Mouse (Mus musculus): Measurements from ENCODE around the gene Inpp5d.
"Not testable (repeated sequence)": the region's sequence is repeated elsewhere in the genome, so short reads cannot be mapped to it uniquely, and the experiment has no call there.

The Inpp5d gene

DNA sequence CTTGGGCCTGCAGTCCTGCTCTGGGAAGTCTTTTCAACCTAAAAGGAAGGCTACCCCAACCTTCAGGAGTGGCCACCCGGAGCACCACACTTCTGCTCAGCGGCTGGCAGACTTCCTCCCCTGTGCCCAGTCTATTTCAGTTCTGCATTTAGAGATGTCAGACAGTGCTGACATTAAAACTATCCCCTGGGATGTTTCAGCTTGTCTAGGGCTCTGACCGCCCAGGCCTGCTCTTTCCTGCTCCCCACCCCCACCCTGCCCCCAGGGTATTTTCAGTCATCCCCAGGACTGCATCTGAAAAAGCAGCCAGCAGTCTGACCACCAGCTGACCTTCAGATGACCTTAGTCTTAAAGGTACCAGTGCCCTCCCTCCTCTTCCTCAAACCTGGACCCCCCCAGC is 38.0 kb downstream of the Inpp5d start:
- in situ Hi-C loops (cut with MseI, MboI), result no loop called here

DNA sequence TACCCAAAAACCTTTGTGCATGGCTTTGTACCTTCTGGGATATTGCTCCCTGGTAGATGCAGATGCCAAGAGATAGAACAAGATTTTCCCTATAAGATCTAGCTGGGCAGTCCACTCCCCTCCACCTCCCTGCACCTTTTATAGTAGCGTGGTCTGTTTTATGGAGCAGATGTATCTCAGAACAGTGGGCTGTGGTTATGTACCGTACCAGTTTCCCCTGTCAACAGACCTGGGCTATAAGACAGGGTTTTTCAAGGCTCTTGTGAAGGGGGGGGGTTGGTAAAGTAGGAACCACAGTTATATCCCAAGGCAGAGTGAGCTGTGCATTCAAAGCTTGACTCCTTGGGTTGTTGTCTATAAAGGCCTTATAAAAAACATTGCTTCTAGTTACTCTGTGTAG is 38.4 kb downstream of the Inpp5d start:
- in situ Hi-C loops (cut with MseI, MboI), result no loop called here

DNA sequence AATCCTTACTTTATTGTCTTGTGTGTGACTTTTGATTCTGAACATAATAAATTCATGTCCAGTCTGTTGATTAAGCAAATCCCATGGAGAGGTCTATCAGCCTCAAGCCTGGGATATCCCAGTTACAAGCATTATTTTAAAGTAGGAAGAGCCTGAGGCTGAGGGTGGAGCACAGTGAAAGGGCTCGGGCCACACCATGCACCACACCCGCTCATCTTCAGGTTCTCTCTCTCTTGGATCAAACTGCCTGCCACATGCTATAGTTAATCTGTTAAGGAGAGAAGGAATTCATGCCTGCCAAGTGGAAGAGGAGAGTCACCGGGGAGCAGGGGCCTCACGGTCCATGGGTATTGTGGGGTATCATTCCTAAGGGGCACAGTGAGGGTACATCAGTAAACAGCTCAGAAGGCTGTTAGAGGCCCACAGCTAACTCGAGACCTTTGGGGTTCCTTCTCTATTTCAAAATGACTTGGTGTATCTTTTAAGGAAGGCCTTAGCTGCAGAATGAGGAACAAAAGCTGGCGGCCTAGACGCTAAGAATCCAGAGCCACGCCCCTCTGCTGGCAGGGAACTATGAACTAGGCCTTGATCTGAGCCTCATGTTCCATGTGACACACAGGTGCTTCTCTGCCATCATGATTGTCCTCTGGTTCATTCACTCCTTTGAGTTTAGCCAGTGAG is 39.0 kb downstream of the Inpp5d start:
- in situ Hi-C loops (cut with MseI, MboI), result no loop called here

DNA sequence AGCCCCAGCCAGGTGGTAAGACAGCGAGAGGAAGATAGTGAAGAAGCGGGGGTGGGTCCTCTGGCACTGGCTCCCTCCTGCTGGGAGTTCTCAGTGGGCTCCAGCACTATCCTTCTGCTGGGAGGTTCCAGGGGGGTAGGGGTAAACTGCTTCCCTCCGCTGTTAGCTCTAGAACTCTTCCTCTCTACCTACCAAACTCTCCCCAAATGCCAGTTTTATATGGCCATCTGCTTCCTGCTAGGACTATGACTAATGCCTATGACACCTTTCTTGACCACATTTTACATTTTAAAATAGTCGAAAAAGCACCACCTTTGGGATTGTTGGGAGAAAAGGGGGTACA is 39.5 kb downstream of the Inpp5d start:
- in situ Hi-C loops (cut with MseI, MboI), result no loop called here

DNA sequence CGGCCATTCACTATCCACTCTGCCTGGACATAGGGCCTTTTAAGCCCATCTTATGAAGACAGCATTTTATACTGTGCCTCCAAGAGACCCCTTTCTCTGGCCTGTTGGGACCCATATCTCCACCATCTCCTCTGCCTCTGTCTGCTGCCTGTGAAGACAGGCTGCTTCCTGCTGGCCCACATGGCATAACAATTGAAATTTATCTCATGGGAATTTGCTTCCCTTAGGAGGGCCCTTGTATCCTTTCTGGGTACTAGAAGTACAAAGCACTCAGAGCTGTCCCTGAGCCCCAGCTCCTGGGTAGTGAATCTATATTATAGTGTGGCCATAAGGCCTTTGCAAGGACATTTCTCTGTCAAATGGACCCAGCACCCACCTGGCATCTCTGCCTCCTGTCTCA is 40.6 kb downstream of the Inpp5d start:
- in situ Hi-C loops (cut with MseI, MboI), result no loop called here

DNA sequence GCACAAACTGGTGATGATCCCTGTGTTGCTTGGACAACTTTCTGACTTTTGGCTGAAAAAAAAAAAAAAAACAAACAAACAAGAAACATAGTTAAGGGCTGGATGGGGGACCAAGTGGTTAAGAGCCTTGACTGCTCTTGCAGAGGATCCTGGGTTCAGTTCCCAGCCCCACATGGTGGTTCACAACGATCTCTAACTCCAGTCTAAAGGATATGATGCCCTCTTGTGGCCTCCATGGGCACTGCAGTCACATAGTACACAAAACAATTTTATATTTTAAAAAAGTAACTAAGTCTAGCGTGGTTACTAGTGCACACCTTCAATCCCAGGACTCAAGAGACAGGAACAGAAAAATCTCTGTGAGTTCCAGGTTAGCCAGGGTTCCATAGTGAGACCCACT is 43.9 kb downstream of the Inpp5d start:
- in situ Hi-C loops (cut with MseI, MboI), result no loop called here

DNA sequence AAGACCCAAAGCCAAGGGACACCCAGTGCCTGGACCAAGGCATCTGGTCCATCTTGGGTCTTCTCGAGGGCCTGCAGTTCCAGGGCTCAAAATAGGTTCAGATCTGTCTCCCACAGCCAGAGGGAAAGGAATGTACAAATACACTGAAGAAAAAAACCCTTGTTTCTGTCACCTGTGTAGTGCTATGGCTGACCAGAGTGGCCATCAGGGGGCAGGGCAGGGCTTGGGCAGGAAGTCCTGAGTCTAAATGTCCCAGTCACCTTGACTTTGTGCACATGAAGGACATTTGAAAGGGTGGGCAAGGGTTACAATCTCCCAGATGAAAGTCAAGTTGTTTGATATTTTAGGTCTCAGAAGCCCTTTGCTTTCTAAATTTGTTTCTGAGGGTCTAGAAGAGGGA is 46.9 kb downstream of the Inpp5d start:
- in situ Hi-C loops (cut with MseI, MboI), result no loop called here

DNA sequence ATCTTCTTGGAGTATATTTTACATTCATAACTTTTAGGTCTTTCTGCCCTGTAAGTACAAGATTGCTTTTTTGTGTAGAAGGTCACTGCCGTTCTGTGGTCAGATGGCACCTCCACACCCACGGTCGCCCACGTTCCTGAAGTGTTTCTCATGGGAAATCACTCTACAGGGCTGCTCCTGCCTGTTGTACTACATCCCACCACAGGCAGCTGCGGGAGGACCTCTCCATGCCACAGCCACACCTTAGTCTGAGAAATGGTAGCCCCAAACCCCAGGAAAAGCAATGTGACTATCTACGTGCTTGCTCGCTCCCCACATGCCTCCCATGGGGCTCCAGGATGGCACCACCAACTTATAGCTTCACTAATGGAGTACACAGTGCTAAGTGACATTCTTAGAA is 48.2 kb downstream of the Inpp5d start:
- in situ Hi-C loops (cut with MseI, MboI), result no loop called here

DNA sequence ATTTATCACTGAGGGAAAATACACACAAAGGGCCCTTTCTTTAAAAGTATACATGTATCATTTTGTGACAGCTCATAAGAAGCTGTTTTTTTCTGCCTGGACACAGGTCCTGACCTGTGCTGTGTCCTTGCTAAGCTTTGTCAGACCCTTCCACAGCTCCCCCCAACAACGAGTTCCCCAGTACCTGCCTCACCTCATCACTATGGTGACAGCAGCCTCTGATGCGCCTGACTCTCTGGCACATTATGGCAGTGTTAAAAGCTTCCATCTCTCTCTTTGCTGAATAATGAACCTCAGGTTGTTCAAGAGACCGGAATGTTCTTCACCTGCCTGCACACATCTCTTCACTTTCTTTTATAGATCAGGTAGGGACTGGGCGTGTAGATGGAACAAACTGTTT is 51.4 kb downstream of the Inpp5d start:
- in situ Hi-C loops (cut with MseI, MboI), result no loop called here

DNA sequence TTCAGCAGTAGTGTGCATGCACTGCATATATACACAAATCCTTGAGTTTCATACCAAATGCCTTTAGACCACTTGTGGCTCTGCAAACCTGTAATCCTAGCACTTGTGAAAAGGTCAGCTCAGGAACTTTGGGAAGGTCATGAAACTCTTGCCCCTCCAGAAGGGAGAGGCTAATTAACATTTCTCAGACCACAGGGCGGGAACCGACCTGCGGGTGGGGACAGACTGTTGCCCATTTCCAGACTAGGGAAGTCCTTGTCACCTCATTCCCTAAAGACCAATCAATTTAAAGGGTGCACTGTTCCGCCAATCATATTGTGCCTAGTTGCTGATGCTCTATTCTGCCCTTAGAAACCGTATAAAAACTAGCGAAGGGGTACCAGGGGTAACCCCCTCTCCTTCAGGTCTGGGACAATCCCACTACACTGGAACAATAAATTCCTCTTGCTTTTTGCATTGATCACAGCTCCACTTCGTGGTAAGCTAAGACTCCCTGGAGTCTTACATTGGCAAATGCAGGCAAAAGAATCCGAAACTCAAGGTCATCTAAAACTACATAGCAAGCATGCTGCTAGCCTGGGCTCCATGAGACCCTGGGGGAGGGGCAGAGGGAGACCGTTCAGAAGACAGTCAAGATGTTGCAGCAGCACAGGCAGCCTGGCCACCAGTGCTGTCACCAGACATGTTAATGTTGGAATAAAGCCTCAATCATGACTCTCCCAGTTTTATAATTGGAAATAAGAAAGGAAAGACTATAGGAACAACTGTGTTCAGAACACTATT is 53.9 kb downstream of the Inpp5d start:
- in situ Hi-C loops (cut with MseI, MboI), result no loop called here

DNA sequence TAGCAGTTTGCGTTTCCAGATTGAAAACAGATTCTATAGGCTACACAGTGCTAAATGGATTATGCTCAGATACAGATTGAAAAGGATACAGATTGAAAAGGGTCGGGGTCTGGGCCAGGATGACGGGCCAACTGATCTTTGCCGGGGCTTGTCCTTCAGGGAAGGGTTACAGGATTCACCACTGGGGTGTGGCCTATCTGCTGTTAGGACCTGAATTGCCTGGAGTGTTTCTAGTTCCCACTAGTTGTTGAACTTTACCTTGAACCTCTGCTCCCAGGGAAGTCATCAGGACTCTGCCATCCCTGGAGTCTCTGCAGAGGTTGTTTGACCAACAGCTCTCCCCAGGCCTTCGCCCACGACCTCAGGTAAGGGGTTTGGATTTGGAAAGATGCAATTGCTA is 55.9 kb downstream of the Inpp5d start:
- in situ Hi-C loops (cut with MseI, MboI), result no loop called here

DNA sequence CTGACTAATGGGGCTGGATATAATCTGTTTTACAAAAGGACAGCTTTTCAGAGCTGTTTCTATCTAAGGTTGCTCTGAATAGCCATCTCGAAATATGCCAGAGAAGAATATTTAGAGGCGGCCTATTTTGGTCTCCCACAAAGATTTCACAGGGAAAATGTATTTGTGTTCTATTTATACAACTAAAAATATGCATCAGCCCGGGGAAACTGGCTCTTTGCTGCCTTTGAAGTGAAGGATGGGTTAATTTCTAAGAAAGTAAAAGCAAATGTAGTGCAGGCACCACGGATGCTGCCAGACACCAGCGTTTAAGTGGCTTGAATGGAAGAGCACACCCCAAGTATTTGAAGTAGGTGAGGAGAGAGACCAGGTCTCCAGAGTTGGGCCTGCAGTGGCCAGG is 59.0 kb downstream of the Inpp5d start:
- in situ Hi-C loops (cut with MseI, MboI), result no loop called here

DNA sequence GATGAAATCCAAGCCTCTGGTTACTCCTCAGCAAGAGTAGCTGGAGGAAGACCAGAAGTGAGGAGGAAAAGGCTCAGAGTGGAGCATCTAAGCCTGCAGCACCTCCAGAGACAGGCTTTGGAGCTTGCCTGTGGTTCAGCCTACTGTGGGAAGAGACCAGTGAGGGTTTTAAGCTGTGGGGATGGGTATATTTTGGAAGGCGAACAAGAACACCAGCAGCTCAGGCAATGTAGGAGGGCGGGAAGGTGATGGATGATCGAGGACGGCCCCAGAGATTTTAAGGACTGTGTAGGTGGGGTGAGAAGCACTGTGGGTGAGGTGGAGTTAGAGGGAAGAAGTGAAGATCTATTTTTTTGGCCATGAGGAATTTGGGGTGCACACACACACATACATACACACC is 60.8 kb downstream of the Inpp5d start:
- in situ Hi-C loops (cut with MseI, MboI), result no loop called here

DNA sequence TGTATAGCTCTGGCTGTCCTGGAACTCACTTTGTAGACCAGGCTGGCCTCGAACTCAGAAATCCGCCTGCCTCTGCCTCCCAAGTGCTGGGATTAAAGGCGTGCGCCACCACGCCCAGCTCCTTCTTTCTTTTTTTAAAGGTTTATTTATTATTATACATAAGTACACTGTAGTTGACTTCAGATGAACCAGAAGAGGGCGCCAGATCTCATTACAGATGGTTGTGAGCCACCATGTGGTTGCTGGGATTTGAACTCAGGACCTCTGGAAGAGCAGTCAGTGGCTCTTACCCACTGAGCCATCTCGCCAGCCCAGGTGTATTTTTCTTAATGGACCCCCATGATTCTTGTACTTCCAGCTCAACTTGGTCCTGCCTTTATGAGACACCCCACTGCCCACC is 62.4 kb downstream of the Inpp5d start:
- in situ Hi-C loops (cut with MseI, MboI), result not testable (repeated sequence)

DNA sequence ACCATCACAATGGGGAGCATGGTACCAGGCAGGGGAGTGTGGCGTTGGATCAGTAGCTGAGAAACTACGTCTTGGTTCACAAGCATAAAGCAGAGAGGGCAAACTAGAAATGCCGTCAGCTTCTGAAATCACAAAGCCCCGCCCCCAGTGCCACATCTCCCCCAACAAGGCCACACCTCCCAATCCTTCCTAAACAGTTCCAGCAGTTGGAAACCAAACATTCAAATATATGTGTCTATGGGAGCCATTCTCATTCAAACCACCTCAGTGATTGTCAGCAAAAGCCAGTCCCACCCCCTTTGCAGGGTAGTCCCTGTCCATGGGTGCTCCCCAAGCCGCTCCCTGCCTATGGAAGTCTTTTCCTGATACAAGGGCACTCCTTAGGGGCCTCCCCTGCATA is 64.0 kb downstream of the Inpp5d start:
- in situ Hi-C loops (cut with MseI, MboI), result no loop called here

DNA sequence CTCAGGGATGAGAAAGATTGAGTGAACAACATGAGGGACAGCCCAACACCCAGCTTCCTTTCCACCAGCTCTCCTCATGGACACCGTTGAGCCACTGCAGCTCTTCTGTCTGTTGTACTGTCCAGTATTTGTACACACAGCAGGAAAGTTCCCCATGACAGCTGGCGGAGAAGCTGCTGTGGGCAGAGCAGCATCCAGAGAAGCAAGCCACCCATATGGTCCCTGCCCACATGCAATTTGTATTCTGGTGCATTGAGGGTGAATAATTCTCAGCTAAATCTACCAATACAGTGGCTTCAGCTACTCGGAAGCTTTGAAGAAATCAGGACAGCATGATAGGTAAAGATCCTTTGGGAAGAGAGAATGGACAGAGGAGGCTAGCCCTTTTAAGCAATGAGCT is 64.7 kb downstream of the Inpp5d start:
- in situ Hi-C loops (cut with MseI, MboI), result no loop called here

DNA sequence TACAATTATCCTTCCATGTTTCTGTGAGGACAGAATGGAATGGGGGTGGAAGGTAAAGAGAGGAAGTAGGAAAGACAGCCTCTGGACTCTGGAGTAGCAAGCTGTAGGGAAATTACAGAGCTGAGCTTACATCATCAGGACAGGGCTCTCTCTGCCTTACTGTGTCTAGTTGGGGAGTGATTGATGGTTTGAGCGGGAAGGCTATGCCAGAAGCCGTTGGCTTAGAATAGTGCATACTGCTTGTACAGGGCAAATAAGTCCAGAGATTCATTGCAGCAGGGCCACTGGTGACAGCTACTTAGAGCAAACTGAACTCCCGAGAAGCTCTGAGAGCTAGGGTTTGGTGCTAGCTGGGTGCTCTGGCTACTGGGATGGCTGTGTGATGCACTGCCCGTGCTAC is 66.2 kb downstream of the Inpp5d start:
- in situ Hi-C loops (cut with MseI, MboI), result no loop called here

DNA sequence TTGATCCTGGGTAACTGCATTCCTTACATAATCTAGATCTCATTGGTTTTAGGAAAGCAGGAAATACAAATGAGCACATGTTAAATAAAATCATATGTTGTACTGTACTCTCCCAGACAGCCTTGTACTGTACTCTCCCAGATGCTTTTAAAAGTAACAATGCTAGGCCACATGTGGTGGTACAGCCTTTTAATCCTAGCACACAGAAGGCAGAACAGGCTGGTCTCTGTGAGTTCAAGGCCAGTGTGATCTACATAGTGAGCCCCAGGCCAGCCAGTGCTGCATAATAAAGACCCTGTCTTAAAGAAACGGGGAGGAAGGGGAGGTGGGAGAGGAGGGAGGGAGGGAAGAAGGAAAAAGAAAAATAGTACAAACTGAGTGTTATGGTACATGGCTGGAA is 66.9 kb downstream of the Inpp5d start:
- in situ Hi-C loops (cut with MseI, MboI), result no loop called here

DNA sequence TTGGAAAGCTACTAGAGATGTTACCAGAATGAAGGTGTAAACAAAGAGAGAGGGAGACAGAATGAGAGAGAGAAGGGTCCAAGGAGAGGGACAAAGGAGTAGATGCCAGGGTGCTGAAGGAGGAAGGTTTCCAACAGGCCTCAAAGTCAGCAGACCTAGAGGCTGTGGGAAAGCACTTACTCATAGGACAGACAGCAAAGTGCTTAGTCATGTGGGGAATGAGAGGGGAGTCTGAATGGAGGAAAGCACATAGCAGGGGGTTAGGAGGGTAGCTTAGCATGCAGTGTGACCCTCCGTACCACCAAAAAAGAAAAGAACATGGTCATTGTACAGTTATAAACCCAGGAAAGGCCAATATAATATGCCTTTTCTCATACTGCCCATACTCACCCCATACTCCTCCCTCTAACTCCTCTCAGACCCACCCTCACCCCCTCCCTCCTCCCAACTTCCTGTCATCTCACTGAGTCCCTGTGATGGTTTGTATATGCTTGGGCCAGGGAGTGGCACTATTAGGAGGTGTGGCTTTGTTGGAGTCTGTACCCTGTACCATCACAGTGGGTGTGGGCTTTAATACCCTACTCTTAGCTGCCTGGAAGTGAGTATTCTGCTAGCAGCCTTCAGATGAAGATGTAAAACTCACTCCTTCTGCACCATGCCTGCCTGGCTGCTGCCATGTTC is 69.7 kb downstream of the Inpp5d start:
- in situ Hi-C loops (cut with MseI, MboI), result no loop called here

DNA sequence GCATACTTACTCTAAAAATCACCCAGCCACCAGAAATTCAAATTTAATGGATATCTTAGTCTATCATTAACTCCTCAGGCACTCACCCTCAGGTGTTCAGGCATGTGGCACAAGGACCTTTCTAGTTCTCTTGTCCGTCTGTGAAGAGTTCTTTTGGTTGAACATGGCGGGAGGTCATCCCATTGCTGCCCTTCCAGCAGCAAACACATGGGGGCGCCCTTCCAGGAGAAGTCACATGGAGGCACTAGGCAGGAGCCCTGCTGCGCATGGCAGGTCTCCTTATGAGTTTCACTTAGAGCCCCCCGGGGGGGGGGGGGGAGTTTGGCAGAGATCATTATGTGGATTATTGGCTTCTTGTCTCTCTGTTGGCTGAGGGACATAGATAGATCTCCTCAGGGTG is 76.2 kb downstream of the Inpp5d start:
- in situ Hi-C loops (cut with MseI, MboI), result no loop called here

DNA sequence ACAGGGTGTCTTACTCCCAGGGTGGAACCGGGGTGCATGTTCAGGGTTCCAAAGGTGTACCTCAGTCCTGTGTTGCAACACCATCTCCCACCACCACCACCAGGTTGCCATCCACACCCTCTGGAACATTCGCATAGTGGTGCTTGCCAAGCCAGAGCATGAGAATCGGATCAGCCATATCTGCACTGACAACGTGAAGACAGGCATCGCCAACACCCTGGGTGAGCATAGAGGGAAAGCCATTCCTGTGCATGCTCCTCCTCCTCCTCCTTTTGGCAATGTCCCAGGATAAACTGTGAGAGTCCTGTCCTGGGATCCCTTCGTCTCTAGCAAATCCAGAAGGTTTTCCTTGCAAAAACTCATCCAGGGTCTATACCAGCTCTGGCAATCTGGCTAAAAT is 77.9 kb downstream of the Inpp5d start:
- in situ Hi-C loops (cut with MseI, MboI), result no loop called here

DNA sequence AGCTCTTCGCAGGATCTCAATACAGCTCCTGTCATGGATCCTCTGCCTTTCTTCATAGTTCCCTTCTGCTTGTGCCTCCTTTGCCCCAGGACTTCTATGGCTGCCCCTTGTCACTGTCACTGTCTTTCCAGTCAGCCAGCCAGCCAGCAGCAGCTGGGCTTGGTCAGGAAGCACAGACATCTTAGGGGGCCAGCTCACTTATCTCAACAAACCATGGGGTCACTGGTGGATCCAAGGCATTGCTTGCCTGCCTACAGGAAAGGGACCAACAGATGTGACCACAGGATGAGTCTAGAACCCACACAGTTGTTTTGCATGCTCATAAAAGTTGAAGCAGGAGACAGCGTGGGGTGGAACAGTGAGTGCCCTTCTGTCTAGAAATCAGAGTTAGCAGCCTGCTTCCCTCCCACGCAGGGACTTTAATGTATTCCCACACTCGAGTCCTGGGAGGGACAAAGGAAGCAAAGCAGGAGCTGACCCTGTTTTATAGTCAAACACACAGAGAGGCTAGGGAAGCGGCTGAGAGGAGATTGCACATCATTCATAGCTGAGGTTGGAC is 79.9 kb downstream of the Inpp5d start:
- in situ Hi-C loops (cut with MseI, MboI), result no loop called here

DNA sequence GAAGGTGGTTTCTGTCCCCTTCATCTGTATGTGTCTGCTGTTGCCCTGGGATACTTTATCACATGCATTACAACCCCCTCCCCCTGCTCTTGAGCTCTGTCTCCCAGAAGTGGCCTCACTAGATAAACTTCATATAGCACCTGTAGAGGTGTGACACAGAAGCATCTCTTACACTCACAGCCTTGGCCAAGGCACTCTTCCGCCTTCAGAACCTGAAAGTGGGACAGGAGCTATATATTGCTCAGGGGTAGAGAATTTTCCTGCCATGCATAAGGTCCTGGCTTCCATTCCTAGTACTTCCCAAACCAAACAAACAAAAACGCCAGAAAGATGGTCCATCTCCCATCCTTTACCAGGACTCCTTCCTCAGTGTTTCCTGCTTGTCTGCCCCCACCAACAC is 84.1 kb downstream of the Inpp5d start:
- in situ Hi-C loops (cut with MseI, MboI), result no loop called here

All from mouse trophoblast stem cell (cell line).